30 mouse cellular contexts compared by ENCODE assay signal in genomic region chr3:152948556-152948955, GRCm38 (mm10). TPM values are rescaled to one million over a fixed set of nuclear protein-coding genes. Genes with fewer than 3 reads are reported as not detected.
DNase-seq lines count a peak whose midpoint lies in the region; ATAC-seq and TF ChIP-seq lines count a peak whose summit lies in the region.
"Had no signal": no experiment of that assay in that cellular context is flagged by ENCODE, and none has a peak within 500 bp of the region (broad histone marks: within the 10 kb centered on the region; RNA-seq: fewer than 3 reads in every experiment).

No protein-coding gene starts in this region.

- peaks cover 5% of the 10 kb centered on the region; the same call in 1 of the 2 replicates for H3K4me1 ChIP-seq in forebrain, embryonic 12.5 days
- no peaks in the 10 kb centered on the region; the same call in 1 of the 2 replicates for H3K4me1 ChIP-seq in forebrain, postnatal 0 days (ENCODE audit: insufficient read depth)
- no peaks in the 10 kb centered on the region for H3K4me1 ChIP-seq in kidney, embryonic 16.5 days (ENCODE audit: insufficient read depth, low read length)
- no peaks in the 10 kb centered on the region for H3K4me1 ChIP-seq in kidney, adult 2 months (ENCODE audit: control insufficient read depth, insufficient read depth, low read length)
- peaks cover 17 to 49% of the 10 kb centered on the region in 2 experiments for H3K4me1 ChIP-seq in MEL (ENCODE audit: control insufficient read depth in 1 of 2, insufficient read depth in 2 of 2, low read length in 2 of 2)
- no peaks in the 10 kb centered on the region for H3K4me1 ChIP-seq in midbrain, embryonic 11.5 days (ENCODE audit: control insufficient read depth, insufficient read depth, low read length)
- H3K4me1 ChIP-seq: heart, embryonic 13.5 days; hindbrain, embryonic 12.5 days; hindbrain, embryonic 15.5 days; intestine, embryonic 15.5 days had no signal

- H3K9me3 ChIP-seq in forebrain, embryonic 12.5 days, result no peaks in the 10 kb centered on the region
- H3K9me3 ChIP-seq in forebrain, postnatal 0 days (ENCODE audit: low read length), result no peaks in the 10 kb centered on the region
- H3K9me3 ChIP-seq in kidney, embryonic 16.5 days (ENCODE audit: low read length), result no peaks in the 10 kb centered on the region
- H3K9me3 ChIP-seq in MEL (replicated peaks; ENCODE audit: insufficient read depth, low read length), result no peaks in the 10 kb centered on the region
- no peaks in the 10 kb centered on the region for H3K9me3 ChIP-seq in midbrain, embryonic 11.5 days (ENCODE audit: control insufficient read depth, low read length)
- H3K9me3 ChIP-seq: forebrain, embryonic 10.5 days; G1E; hindbrain, embryonic 12.5 days; hindbrain, embryonic 15.5 days; intestine, embryonic 15.5 days had no signal

- no peak for TF ChIP-seq CTCF in forebrain, postnatal 0 days (IDR thresholded peaks at IDR 0.05; ENCODE audit: low read depth)
- no peak for TF ChIP-seq CTCF in kidney, adult 2 months (conservative IDR thresholded peaks at IDR 0.05; ENCODE audit: insufficient read depth, insufficient read length, low read depth, low read length)
- no peak for TF ChIP-seq CTCF in MEL (IDR thresholded peaks at IDR 0.05 in 2 of 3, conservative IDR thresholded peaks at IDR 0.05 in 1 of 3; ENCODE audit: control insufficient read depth in 1 of 3, insufficient read depth in 1 of 3, low read depth in 2 of 3, low read length in 3 of 3, poor library complexity in 1 of 3, severe bottlenecking in 1 of 3)

- DNase-seq in forebrain, postnatal 0 days, result no peak
- no peak for DNase-seq in kidney, adult 2 months
- DNase-seq in MEL (ENCODE audit: low read depth, low spot score), result no peak
- peak; percentile 16 for DNase-seq in ZHBTc4 (ENCODE audit: low read depth, low spot score)
- no peak for DNase-seq in midbrain, embryonic 11.5 days (ENCODE audit: low spot score, missing footprints)
- DNase-seq in gastrocnemius, postnatal 14 days, result no peak
- DNase-seq: adrenal gland, adult 2 months; adrenal gland, postnatal 14 days; B cell, adult 2 months; cerebellum, adult 11 months; cerebellum, adult 2 months; cerebellum, adult 9-11 months; cerebellum, postnatal 25 days; gastrocnemius, adult 2 months; gastrocnemius, postnatal 25 days; heart, adult 18-20 months; kidney, adult 18-20 months had no signal

- no peak for TF ChIP-seq RAD21 in MEL (IDR thresholded peaks at IDR 0.05; ENCODE audit: low read depth, low read length)

- H3K27ac ChIP-seq in forebrain, embryonic 12.5 days, result no peak overlapping the region
- no peak overlapping the region for H3K27ac ChIP-seq in forebrain, postnatal 0 days (ENCODE audit: low read depth, low read length)
- no peak overlapping the region for H3K27ac ChIP-seq in kidney, embryonic 16.5 days (ENCODE audit: low read length)
- no peak overlapping the region for H3K27ac ChIP-seq in kidney, adult 2 months (ENCODE audit: insufficient read depth, low read depth, low read length)
- peak overlapping the region; percentile 99 for H3K27ac ChIP-seq in MEL (ENCODE audit: control insufficient read depth, low read depth, low read length)
- no peak overlapping the region for H3K27ac ChIP-seq in midbrain, embryonic 11.5 days (ENCODE audit: low read depth, low read length)
- H3K27ac ChIP-seq: forebrain, embryonic 10.5 days; gastrocnemius, adult 2 months; heart, embryonic 13.5 days; hindbrain, embryonic 12.5 days; hindbrain, embryonic 15.5 days; intestine, embryonic 15.5 days had no signal

- H3K27me3 ChIP-seq in forebrain, embryonic 12.5 days, result no peaks in the 10 kb centered on the region
- H3K27me3 ChIP-seq in forebrain, postnatal 0 days (ENCODE audit: insufficient read depth, low read length), result no peaks in the 10 kb centered on the region
- no peaks in the 10 kb centered on the region for H3K27me3 ChIP-seq in kidney, embryonic 16.5 days (ENCODE audit: insufficient read depth, low read length)
- no peaks in the 10 kb centered on the region for H3K27me3 ChIP-seq in kidney, adult 2 months (replicated peaks; ENCODE audit: control insufficient read depth, insufficient read depth, low read length)
- no peaks in the 10 kb centered on the region for H3K27me3 ChIP-seq in MEL (ENCODE audit: control insufficient read depth in 1 of 2, insufficient read depth in 2 of 2, low read length in 2 of 2)
- no peaks in the 10 kb centered on the region for H3K27me3 ChIP-seq in midbrain, embryonic 11.5 days (ENCODE audit: control insufficient read depth, insufficient read depth, low read length)
- H3K27me3 ChIP-seq: CH12.LX; heart, embryonic 13.5 days; hindbrain, embryonic 12.5 days; hindbrain, embryonic 15.5 days; intestine, embryonic 15.5 days had no signal

- no peak overlapping the region for H3K9ac ChIP-seq in forebrain, embryonic 12.5 days
- H3K9ac ChIP-seq in forebrain, postnatal 0 days, result no peak overlapping the region
- H3K9ac ChIP-seq in kidney, embryonic 16.5 days (replicated peaks; ENCODE audit: low read length), result no peak overlapping the region
- H3K9ac ChIP-seq in MEL (ENCODE audit: control insufficient read depth, low read depth, low read length, poor library complexity, severe bottlenecking), result no peak overlapping the region
- no peak overlapping the region for H3K9ac ChIP-seq in midbrain, embryonic 11.5 days (ENCODE audit: low read length)
- H3K9ac ChIP-seq: heart, embryonic 13.5 days; hindbrain, embryonic 12.5 days; hindbrain, embryonic 15.5 days; intestine, embryonic 15.5 days had no signal

- H3K79me2 ChIP-seq in MEL (ENCODE audit: control insufficient read depth, insufficient read depth, low read length, poor library complexity), result no peaks in the 10 kb centered on the region

- no peak for TF ChIP-seq EP300 in MEL (IDR thresholded peaks at IDR 0.05; ENCODE audit: low read depth in 1 of 2, low read length in 2 of 2)

- no peaks in the 10 kb centered on the region for H3K36me3 ChIP-seq in forebrain, embryonic 12.5 days (replicated peaks)
- no peaks in the 10 kb centered on the region for H3K36me3 ChIP-seq in forebrain, postnatal 0 days (ENCODE audit: insufficient read depth)
- H3K36me3 ChIP-seq in kidney, embryonic 16.5 days (ENCODE audit: insufficient read depth, low read length), result no peaks in the 10 kb centered on the region
- H3K36me3 ChIP-seq in kidney, adult 2 months (ENCODE audit: control insufficient read depth, insufficient read depth, low read length), result no peaks in the 10 kb centered on the region
- H3K36me3 ChIP-seq in MEL (ENCODE audit: control insufficient read depth in 1 of 2, insufficient read depth in 2 of 2, low read length in 2 of 2), result peaks cover 0 to 33% of the 10 kb centered on the region in 2 experiments; a peak in 2 of 4 replicates
- H3K36me3 ChIP-seq in midbrain, embryonic 11.5 days (ENCODE audit: control insufficient read depth, insufficient read depth, low read length), result no peaks in the 10 kb centered on the region
- H3K36me3 ChIP-seq: forebrain, embryonic 10.5 days; G1E; heart, embryonic 13.5 days; hindbrain, embryonic 12.5 days; hindbrain, embryonic 15.5 days; intestine, embryonic 15.5 days had no signal

- TF ChIP-seq POLR2A in kidney, adult 2 months (IDR thresholded peaks at IDR 0.05; ENCODE audit: low read depth, low read length), result no peak
- TF ChIP-seq POLR2A in MEL (IDR thresholded peaks at IDR 0.05; ENCODE audit: control insufficient read depth in 1 of 2, insufficient read depth in 1 of 2, low read depth in 1 of 2, low read length in 2 of 2, poor library complexity in 1 of 2), result no peak

- intact Hi-C loops in gastrocnemius, postnatal 14 days (cut with DNase I; ENCODE audit: low total_unique reads), result no loop called here

- WGBS in forebrain, embryonic 12.5 days, result 88% methylated on average over 7 of the region's 7 CpGs
- 82% methylated on average over 7 of the region's 7 CpGs for WGBS in forebrain, postnatal 0 days
- WGBS in kidney, embryonic 16.5 days, result 90% methylated on average over 7 of the region's 7 CpGs
- 85% methylated on average over 7 of the region's 7 CpGs for WGBS in kidney, adult 2 months
- 90% methylated on average over 7 of the region's 7 CpGs for WGBS in midbrain, embryonic 11.5 days

- 0 out of 2 replicates have a peak, but pooled peaks have one; percentile 6 for ATAC-seq in forebrain, embryonic 12.5 days (ENCODE audit: low FRiP score)
- no peak for ATAC-seq in forebrain, postnatal 0 days
- ATAC-seq in kidney, embryonic 16.5 days (ENCODE audit: low FRiP score, low TSS enrichment), result peak; percentile 51; the same call in 1 of the 2 replicates
- ATAC-seq in midbrain, embryonic 11.5 days (ENCODE audit: low FRiP score), result no peak
- ATAC-seq: forebrain, embryonic 16.5 days; intestine, embryonic 15.5 days had no signal

- H3K4me3 ChIP-seq in forebrain, embryonic 12.5 days (replicated peaks), result no peak overlapping the region
- no peak overlapping the region for H3K4me3 ChIP-seq in forebrain, postnatal 0 days (ENCODE audit: low read depth, low read length)
- no peak overlapping the region for H3K4me3 ChIP-seq in kidney, embryonic 16.5 days (ENCODE audit: low read length)
- H3K4me3 ChIP-seq in kidney, adult 2 months (ENCODE audit: insufficient read depth, low read depth, low read length), result no peak overlapping the region
- no peak overlapping the region for H3K4me3 ChIP-seq in MEL (ENCODE audit: control insufficient read depth in 1 of 2, insufficient read depth in 1 of 2, low read depth in 2 of 2, low read length in 2 of 2)
- no peak overlapping the region for H3K4me3 ChIP-seq in midbrain, embryonic 11.5 days (ENCODE audit: low read depth, low read length)
- H3K4me3 ChIP-seq: forebrain, embryonic 10.5 days; gastrocnemius, adult 2 months; heart, embryonic 13.5 days; hindbrain, embryonic 12.5 days; hindbrain, embryonic 15.5 days; intestine, embryonic 15.5 days had no signal

- no peak overlapping the region for H3K4me2 ChIP-seq in forebrain, embryonic 12.5 days
- no peak overlapping the region for H3K4me2 ChIP-seq in forebrain, postnatal 0 days (ENCODE audit: low read depth)
- H3K4me2 ChIP-seq in kidney, embryonic 16.5 days (replicated peaks; ENCODE audit: low read depth, low read length), result no peak overlapping the region
- H3K4me2 ChIP-seq in midbrain, embryonic 11.5 days, result no peak overlapping the region
- H3K4me2 ChIP-seq: heart, embryonic 13.5 days; hindbrain, embryonic 12.5 days; hindbrain, embryonic 15.5 days; intestine, embryonic 15.5 days had no signal

TF ChIP-seq in MEL, 35 proteins besides CTCF, POLR2A, EP300 and RAD21 (continues in another document):
- TF ChIP-seq MYC (IDR thresholded peaks at IDR 0.05; ENCODE audit: low read depth, low read length) (no peak), MAFK (IDR thresholded peaks at IDR 0.05; ENCODE audit: borderline replicate concordance, low read depth, low read length) (no peak)

RNA-seq across cellular contexts. Expression of gene St6galnac5, which starts 33.5 kb away (rescaled TPM):
- polyA plus RNA-seq in forebrain, embryonic 12.5 days (2016; fragmentation: Nextera tagmentation; extraction: Ambion mirVana), result 2.8 and 3.4 TPM in 2 replicates
- total RNA-seq in forebrain, postnatal 0 days (2014; rRNA removed), result 23.9 and 26.8 TPM in 2 replicates
- 23.4 and 38.3 TPM in 2 replicates for polyA plus RNA-seq in forebrain, postnatal 0 days (2015; fragmentation: Nextera tagmentation; extraction: Ambion mirVana)
- polyA plus RNA-seq in kidney, embryonic 16.5 days (2015; fragmentation: Nextera tagmentation; extraction: Ambion mirVana), result 0.85 and 1.2 TPM in 2 replicates
- 1.4 and 1.5 TPM in 2 replicates for polyA plus RNA-seq in kidney, adult 2 months (2012; rRNA removed)
- total RNA-seq in MEL (2012; rRNA removed), result not detected in 2 replicates
- not detected for polyA plus RNA-seq in MEL (2012; ENCODE audit: insufficient read depth in 1 of 2, insufficient read length in 2 of 2, low read depth in 1 of 2, low replicate concordance in 2 of 2, missing spikeins in 1 of 2)
- polyA plus RNA-seq in midbrain, embryonic 11.5 days (2014; fragmentation: Nextera tagmentation; extraction: Ambion mirVana), result 2.2 and 2.3 TPM in 2 replicates
- total RNA-seq in gastrocnemius, postnatal 14 days (2021), result under 1 TPM; 0.04 TPM
- total RNA-seq: CH12.LX; common myeloid progenitor, adult 5-6 weeks; heart, adult 18-20 months; heart, postnatal 25 days; hematopoietic stem cell, adult 5-6 weeks had no signal
- polyA plus RNA-seq: G1E had no signal

Comparison
In these comparisons a context has a peak if more than half of its experiments do, and no peak if none do; other contexts are left out.
1. ATAC-seq: peak in forebrain, embryonic 12.5 days (single experiment) and kidney, embryonic 16.5 days (single experiment); none in forebrain, postnatal 0 days (single experiment) and midbrain, embryonic 11.5 days (single experiment).